Mouse (Mus musculus): Measurements from ENCODE around the gene Cdc37.

Gene Cdc37

DNA sequence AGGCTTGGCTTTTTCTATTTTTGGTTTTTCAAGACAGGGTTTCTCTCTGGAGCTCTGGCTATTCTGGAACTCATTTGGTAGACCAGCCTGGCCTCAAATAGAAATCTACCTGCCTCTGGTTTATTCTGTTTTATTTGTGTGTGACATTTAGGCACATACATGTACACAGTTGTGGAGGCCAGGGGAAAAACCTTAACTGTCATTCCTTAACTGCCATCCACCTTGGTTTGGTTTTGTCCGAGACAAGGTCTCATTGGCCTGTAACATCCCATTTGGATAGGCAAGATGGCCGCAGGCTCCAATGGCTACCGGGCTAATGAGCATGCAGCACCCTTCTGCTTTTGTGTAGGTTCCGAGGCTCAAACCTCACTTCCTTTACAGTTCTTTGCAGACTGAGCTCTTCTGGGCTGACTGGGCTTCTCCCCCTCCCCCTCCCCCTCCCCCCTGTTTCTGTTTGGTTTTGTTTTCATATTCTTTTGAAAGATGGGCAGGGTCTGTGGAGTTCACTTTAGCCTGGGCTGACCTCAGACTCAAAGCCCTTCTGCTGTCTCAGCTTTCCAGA lies 14.4 kb downstream of the Cdc37 start:
- DNase-seq, result no peak

DNA sequence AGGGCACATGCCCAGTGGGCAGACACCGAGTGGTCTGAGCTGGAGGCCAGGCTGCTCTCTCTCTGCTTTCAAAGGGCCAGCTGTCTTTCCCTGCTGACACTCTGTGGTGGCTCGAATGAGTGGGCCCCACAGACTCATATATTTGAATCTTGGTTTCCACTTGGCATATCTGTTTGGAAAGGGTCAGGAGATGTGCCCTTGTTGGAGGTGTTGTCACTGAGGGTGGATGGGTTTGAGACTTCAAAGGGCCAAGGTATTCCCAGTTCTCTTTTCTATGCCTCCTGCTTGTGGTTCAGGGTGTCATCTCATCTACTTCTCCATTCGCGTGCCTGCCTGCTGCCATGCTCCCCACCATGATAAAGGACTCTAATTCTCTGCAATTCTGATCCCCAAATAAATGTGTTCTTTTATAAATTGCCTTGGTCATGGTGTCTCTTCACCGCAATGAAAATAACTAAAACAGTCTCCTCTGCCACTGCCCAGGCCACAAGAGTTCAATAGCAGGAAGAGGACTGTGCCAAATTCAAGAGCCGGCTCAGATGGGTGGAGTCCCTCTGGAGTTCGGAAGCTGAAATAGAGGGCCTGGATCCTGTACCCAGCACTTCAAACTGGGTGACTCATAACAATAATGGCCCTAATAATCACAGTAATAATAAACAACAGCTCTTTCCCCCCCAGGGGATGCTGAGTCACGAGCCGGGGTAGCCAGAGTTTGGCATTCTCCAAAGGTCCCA lies 15.0 kb downstream of the Cdc37 start:
- DNase-seq, result peak; percentile 98

DNA sequence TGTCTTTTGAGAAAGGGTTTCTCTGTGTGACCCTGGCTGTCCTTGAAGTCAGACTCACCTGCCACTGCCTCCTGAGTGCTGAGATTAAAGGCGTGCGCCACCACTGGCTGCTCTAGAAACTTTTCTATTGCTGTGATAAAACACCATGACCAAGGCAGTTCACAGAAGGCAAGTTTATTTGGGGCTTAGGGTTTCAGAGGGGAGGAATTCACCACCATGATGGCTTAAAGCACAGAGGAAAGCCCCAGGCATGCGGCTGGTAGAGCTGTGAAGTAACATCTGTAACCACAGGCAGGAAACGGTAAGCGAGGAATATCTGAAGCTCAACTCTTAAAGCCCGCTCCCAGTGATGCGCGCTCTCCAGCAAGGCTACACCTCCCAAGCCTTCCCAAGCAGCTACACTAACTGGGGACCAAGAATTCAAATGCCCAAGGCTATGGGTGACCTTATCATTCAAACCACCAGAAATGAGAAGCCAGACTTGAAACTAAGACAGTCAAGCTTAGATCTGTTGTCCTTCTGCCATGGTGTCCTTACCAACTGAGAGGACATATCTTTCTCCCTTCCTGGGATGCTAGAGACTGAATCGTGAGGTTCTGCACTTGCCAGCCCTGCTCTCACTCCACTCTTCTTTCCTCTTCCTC lies 16.6 kb downstream of the Cdc37 start:
- no peak for DNase-seq

DNA sequence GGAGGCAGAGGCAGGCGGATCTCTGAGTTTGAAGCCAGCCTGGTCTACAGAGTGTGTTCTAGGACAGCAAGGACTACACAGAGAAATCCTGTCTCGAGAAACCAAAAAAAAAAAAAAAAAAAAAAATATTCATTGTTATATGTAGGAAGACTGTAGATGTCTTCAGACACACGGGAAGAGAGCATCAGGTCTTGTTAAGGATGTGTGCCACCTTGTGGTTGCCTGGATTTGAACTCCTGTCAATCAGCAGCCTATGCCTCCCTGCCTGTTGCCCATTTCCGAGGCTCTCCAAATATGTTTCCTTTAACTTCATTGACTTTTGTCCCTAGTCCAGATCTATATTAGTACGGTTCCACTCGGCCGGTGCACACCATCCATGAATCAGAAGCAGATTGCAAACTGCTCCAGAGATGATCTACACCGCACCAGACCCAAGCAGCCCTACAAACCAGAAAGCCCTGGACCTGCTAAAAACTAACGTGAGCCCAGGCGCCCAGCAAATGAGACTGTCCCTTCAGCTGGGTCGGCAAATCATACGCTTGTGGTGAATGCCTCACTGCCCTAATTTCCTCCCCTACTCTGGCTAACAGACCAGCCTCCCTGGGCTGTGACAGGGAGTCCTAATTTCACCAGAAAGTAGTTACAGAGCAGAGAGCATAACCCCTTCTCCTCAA lies 17.5 kb downstream of the Cdc37 start:
- DNase-seq, result peak; percentile 87

DNA sequence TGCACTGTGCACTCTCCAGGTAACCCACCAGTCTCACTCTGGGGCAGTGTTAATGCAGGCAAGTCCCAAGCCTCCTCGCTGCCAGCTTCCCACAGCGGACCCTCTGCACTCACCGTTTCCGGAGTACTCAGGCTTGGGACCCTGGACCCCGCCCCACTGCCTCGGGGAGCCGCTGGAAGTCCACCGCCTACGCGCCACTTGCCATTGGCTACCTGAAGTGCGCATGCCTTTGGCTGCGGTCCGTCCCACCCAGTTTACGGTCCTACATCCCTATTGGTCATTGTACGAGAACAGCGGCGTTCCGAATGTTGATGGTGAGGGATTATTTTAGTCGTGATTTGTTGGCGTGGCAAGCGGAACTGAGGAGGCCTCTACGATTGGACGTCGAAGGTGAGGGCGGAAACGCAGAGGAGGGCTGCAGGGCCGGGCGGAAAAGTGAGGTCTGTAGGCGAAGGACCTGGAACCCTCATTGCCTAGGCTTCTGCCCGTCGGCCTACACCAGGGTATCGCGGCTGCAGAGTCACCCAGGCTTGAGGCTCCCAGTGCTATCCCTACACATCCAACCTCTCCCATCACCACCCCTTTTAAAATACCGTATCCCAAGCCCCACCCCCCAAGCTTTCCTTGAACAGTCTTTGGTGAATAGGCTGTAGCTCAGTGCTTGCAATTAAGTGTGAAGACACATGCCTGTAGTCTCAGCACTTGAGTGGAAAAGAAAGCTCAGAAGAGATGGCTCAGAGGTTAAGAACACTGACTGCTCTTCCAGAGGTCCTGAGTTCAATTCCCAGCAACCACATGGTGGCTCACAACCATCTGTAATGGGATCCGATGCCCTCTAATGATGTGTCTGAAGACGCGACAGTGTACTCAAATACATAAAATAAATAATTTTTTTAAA lies 18.5 kb downstream of the Cdc37 start, which contains the start of gene Tyk2:
TSS of gene Tyk2 (minus strand) at position 185 of the 898 bp plus-strand sequence.
- DNase-seq, result peak; percentile 100

DNA sequence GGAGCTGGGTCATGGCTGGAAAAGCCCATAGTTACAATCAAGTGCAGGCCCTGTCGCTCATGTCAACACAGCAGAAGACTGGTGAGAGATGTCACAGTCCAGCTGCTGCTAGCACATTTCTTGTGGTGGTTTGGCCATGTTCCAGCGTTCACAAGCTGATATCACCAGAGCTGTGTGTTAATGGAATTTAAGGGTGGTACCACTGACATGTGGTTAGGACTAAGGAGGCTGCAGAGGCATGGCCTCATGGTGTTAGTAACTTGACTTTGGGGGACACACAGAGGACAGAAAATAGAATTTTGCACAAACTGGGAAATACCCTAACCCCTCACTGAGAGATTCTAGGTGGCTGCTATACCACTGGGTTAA lies 23.5 kb downstream of the Cdc37 start:
- DNase-seq, result peak; percentile 91

DNA sequence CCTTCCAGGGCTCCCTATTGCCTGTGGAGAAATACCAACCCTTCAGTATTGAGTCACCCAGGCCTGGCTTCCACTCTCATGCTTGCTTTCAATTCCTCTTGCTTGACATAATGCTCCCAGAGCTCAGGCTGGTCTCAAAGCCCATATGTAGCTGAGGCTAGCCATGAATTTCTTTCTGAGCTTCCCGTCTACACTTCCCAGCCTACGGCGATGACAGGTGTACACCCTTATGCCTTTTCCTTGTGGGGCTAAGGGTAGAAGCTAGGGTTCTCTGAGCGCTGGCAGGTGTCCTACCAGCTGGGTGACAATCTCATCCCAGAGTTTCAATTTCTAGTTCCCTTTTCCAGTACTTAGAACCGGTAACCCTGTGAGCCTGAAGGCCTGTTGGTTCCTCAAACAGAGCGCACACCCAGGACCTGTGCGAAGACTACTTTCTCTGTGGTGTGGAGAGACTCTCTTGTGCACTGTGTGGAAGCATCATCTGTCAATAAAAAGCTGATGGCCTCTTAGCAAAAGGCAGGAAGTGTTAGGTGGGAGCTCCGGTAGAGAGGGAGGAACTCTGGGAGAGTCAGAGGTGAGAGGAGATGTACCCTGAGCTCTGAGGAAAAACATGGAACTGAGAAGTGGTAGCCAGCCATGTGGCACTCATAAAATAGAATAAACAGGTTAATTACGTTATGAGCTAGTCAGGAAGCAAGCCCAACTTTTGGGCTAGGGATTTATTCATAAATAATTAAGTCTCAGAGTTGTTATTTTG lies 24.1 kb downstream of the Cdc37 start:
- DNase-seq, result peak; percentile 89

DNA sequence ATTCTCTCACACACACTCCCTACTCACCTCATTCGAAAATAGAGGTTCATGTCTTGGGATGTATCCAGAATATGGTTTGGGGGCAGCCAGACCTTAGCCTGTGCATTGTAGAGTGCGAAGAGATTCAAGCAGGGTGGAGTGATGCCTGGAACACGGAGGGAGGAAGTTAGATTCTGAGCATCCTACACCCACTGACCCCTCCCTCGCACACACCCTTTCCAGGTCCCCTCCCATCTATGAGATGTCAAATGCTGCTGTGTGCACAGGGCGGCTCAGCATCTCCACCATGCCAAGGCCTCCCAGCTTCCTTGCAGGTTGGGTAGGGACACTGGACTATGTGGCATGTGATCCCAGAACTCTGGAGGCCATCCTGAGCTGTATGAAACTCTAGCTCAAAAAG lies 24.9 kb downstream of the Cdc37 start:
- DNase-seq, result peak; percentile 82

DNA sequence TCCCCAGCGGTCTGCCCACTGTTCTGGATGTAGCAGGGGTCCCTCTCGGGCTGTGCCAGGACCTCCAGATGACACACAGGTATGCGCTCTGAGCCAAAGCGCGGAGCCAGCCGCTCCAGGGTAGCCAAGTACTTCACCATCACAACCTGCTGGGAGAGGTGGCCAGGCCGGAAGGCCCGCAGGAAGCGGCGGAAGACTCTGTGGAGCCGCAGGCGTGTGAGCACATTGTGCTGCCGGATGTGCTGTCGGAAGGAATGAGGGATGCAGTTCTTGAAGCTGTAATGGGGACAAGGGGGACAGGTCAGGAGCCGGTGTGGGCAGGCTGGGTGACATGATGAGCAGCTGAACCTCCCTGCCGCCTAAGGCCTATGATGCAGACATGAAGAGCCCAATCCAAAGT lies 28.3 kb downstream of the Cdc37 start:
- DNase-seq, result no peak

DNA sequence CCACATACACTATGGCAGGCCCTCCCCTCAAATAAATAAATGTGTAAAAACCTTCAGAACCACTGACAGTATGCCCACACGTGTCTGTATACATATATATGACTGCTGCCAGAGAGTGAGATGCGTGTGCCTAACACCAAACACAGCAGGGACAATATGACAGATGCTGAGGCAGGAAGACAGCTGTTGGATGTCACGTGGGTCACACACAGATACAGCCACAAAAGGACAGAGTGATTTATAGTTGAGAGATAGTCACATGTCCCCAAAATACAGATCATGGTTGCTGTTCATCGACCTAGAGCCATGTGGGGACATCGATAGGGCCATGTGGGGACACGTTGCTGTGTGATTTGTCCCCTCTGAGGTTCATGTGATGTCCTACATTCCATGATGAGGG lies 32.7 kb downstream of the Cdc37 start:
- no peak for DNase-seq

DNA sequence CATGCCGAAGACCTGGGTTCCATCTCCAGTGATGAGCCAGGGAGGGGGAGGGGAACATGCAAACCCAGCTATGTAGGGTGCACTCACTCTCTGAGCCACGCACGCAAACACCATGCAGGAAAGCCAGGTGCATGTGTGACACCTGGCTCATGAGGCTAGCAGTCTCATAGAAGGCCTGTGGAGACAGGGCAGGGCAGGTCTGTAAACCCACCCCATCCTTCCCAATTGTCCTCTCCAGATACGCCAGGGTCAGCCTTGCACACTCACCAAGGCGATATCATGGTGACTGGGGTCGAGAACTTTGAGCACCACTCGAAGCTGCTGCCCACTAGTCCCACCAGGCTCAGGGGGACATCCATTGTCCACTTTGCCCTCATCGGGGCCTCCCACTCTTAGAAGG lies 34.7 kb downstream of the Cdc37 start:
- DNase-seq, result peak; percentile 84

DNA sequence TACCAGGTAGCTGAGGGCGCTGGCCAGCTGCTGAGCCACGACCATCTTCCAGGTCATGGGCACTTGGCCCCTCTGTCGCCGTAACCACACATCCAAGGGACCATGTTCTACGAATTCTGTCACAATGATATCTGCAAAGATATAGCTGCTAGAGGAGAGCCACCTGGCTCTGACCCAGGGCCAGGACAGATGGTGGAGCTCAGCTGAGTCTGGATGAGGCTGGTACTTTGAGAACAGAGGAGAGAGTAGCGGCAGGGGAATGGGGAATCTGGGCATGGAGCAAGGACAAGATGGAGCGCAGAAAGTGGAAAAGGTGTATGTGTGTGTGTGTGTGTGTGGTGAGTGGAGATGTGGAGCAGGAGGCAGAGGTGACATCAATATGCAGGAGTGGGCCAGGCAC lies 35.6 kb downstream of the Cdc37 start:
- no peak for DNase-seq

DNA sequence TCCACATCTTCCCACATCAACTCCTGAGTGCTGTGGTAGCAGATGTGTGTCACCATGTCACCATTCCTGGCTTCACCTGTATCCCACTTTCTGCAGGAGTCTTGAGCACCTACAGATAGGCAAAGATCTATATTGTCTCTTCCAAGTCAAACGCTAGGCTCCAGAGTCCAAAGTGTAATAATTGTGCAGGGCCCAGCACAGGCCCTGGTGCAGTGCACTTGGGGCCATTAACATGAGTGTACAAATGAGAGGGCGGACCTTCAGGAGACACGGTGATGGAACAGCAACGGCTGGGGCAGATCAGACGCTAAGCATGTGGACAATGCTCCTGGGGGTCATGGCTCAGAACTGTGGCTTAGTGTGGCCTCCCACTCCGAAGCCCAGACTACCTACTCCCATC lies 36.0 kb downstream of the Cdc37 start:
- no peak for DNase-seq

DNA sequence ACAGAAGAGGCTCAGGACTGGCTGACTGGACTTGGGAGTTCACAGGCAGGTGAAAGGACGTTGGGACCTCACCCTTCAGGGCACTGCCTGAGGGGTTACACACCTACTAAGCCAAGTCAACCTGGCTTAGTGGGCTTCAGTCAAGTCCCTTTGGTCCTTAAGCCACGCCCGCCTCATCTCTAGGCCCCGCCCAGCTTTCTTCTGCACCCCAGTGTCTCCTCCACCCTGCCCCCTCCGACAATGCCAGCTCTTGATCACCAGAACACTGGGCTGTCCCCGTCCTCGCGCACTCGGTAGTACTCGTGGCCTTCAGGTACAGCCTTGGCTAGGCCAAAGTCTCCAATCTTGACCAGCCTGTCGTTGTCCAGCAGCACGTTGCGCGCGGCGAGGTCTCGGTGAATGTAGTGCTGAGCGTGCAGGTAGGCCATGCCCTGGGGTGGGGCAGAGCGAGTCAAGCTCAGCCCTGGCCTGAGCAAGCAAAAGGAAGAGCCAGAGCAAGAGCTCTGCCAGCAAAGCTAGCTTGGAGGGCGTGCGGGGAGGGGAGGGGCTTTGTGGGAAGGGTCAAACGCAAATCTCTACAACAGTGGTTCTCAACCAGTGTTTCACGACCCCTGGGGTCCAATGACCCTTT lies 42.1 kb downstream of the Cdc37 start:
- no peak for DNase-seq

DNA sequence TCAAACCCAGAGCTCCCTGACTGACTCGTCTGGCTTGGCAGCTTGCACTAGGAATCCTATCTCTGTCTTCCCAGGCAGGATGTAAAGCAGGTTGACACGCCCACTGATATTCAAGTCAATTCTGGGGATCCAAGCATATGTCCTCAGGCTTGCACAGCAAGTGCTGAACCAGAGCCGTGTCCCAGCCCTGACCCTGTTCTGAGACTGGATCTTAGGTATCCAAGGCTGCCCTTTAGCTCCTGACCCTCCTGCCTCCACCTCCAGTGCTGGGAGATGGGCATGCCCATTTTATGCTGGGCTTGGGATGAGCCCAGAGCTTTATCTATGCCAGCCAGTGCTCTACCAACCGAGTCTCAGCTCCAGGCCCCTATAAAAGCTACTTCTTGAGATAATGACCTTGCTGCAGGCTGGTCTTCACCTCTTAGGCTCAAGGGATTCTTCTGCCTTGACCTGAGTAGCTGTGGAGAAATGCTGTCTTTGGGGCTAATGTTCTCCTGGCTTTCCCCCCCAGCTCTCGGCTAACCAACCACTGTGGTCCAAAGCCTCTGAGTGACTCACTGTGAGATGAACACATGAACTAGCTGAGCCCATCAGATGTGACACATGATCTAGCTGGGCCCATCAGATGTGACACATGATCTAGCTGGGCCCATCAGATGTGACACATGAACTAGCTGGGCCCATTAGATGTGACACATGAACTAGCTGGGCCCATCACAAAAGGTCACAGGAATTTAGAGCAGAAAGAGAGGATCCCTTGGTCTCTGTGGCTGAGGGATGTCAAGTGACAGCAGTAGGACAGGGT lies 43.8 kb downstream of the Cdc37 start:
- DNase-seq, result no peak

DNA sequence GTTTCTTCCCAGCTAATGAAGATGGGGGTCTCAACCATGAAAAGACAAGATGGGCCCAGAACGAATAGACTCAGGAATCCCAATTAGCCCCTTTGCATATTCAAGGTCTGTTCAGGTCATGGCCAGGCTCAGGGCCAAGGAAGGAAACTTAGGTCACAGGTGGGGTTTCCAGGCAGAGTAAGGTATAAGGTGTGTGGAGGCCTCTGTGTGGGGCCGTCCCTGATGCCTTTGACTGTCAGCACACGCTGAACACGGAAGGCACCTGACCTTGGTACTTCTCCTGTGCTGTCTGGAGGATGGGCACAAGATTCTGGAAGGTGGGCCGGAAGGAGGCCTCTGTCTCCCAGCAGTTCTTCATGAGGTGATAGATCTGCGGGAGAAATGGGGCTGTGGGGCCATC lies 45.0 kb downstream of the Cdc37 start:
- no peak for DNase-seq

DNA sequence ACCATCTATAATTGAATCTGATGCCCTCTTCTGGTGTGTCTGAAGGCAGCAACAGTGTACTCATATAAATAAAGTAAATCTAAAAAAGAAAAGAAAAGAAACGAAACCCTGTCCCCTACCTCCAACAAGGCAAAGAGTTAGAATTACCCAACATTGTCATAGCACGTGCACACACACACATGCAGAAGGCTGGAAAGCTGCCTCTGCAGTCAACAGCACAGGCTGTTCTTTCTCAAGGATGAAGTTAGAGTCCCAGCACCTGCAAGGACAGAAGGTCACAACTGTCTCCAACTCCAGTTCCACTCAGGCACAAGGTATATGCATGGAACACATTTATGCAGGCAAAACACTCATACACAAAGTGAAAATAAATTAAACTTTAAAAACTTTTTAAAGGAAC lies 47.7 kb downstream of the Cdc37 start:
- DNase-seq, result no peak

DNA sequence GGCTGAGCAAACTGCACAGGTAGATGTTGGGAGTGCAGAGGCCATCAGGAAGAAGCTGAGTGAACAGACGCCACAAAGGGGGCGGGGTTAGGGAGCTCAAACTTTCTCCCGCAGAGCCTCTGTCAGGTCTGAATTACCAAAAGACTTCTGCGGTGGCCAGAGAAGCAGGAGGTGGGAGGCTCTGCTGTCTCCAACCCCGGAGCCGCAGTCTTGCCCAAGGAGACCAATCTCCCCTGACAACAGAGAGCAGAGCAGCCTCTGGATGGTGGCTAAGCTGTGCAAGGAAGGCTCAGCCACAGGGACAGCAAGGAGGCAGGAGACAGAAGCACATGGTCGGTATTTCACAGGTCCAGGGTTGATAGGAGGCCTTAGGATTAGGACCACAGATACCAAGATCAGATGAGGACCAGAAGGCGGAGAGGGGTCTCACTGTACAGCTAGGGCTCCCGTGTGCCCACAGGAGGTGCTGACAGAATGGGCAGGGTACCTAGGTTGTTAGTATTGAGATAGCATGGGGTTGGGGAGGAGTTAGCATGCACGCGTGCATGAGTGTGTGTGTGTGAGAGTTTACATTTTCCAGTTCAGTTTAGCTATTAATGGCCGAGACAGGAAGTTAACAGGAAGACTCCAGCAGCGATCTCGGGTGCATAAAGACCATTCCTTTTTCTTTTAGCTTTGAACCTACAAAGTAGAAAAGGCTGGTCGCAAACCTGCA lies 49.2 kb downstream of the Cdc37 start:
- no peak for DNase-seq

DNA sequence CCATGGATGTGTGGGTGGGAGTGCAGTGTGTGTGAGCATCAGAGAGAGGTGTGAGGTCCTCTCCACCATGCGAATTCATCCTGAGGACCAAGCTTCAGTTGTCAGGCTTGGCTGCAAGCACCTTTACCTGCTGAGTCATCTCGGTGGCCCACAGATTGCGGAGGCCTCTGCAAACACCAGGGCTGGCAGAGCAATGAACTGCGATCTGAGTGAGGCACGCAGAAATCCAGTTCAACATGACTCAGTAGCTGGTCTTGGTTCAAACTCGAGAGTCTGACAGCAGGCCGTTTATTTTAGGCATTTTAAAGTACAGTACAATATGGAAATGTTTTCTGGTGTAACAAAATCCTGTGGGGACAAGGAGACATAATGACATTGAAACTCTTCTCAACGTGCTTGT lies 52.0 kb downstream of the Cdc37 start:
- DNase-seq, result no peak

DNA sequence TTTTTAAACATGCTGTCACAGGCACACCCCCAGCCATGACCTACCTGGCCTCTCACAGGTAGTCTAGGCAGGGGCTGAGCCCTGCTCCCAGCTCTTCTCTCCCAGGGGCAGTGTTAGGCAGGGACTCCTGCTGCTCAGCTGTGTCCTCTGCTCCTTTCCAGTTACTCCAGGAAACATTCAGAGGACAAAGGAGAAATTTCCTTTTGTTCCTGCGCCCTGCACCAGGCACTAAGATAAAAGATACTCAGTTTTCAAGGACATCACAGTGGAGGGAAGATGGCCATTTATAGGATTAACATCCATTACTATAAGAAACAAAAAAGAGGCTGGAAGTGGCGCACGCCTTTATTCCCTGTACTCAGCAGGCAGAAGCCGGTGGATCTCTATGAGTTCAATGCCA lies 53.8 kb downstream of the Cdc37 start:
- DNase-seq, result no peak
